Mouse (Mus musculus): Measurements from ENCODE around the gene Thsd7a. TPM values are rescaled to one million over a fixed set of nuclear protein-coding genes. Genes with fewer than 3 reads are reported as not detected.

Gene Thsd7a
- polyA plus RNA-seq (2017; shearing (Covaris generic)) = under 1 TPM in 1 of 2 experiments, not detected in 1; 0.46 TPM

- ATAC-seq = no peak
Measured at GRCm38 (mm10) chr6:12748787-12749530, at the start of gene Thsd7a. TSS of gene Thsd7a (minus strand) at chr6:12749410.

- ATAC-seq = no peak
Measured at GRCm38 (mm10) chr6:12787129-12787528, 37.9 kb upstream of the Thsd7a start.

GRCm38 (mm10) chr6:12786378-12786982 lies 37.3 kb upstream of the Thsd7a start:
- ATAC-seq = no peak

- ATAC-seq = no peak
Measured at GRCm38 (mm10) chr6:12784918-12785618, 35.9 kb upstream of the Thsd7a start.

- ATAC-seq = no peak
Measured at GRCm38 (mm10) chr6:12772799-12773198, 23.6 kb upstream of the Thsd7a start.

GRCm38 (mm10) chr6:12765191-12765590 lies 16.0 kb upstream of the Thsd7a start:
- no peak for ATAC-seq

GRCm38 (mm10) chr6:12764606-12765005 lies 15.4 kb upstream of the Thsd7a start:
- no peak for ATAC-seq

- no peak for ATAC-seq
Measured at GRCm38 (mm10) chr6:12763816-12764215, 14.6 kb upstream of the Thsd7a start.

GRCm38 (mm10) chr6:12759328-12760193 lies 10.4 kb upstream of the Thsd7a start:
- no peak for ATAC-seq

GRCm38 (mm10) chr6:12752297-12752696 lies 3.1 kb upstream of the Thsd7a start:
- no peak for ATAC-seq

GRCm38 (mm10) chr6:12750441-12750840 lies 1.2 kb upstream of the Thsd7a start:
- ATAC-seq = no peak

- ATAC-seq = no peak
Measured at GRCm38 (mm10) chr6:12749531-12750210, 461 bp upstream of the Thsd7a start.

GRCm38 (mm10) chr6:12748454-12748786 lies 790 bp downstream of the Thsd7a start:
- no peak for ATAC-seq

- no peak for ATAC-seq
Measured at GRCm38 (mm10) chr6:12747856-12748450, 1.3 kb downstream of the Thsd7a start.

- ATAC-seq = no peak
Measured at GRCm38 (mm10) chr6:12742791-12743190, 6.4 kb downstream of the Thsd7a start.

GRCm38 (mm10) chr6:12733924-12734323 lies 15.3 kb downstream of the Thsd7a start:
- ATAC-seq = no peak

GRCm38 (mm10) chr6:12716071-12716470 lies 33.1 kb downstream of the Thsd7a start:
- ATAC-seq = no peak

- ATAC-seq = no peak
Measured at GRCm38 (mm10) chr6:12712581-12712980, 36.6 kb downstream of the Thsd7a start.

- no peak for ATAC-seq
Measured at GRCm38 (mm10) chr6:12702925-12703324, 46.3 kb downstream of the Thsd7a start.

GRCm38 (mm10) chr6:12699089-12699488 lies 50.1 kb downstream of the Thsd7a start:
- no peak for ATAC-seq

- no peak for ATAC-seq
Measured at GRCm38 (mm10) chr6:12693689-12694088, 55.5 kb downstream of the Thsd7a start.

GRCm38 (mm10) chr6:12693239-12693638 lies 56.0 kb downstream of the Thsd7a start:
- no peak for ATAC-seq

Measured in CD4-positive, CD25-positive, alpha-beta regulatory T cell, adult 4 months (primary cell).